Mouse (Mus musculus) kidney, postnatal 25 days (tissue): ENCODE results near the gene Gls2.

Experiments
- DNase-seq, 2 experiments: peaks; one replicate each; pipeline ENCODE4 v3.0.0; 2021; ENCODE audit warnings: mixed read lengths in 2 of 2

Gene Gls2

GRCm38 (mm10) chr10:128232420-128232985 is 38.2 kb downstream of the Gls2 start:
- DNase-seq, result peak; percentile 73 to 74

GRCm38 (mm10) chr10:128236321-128236720 is 42.1 kb downstream of the Gls2 start:
- DNase-seq, result no peak

GRCm38 (mm10) chr10:128237807-128238480 is 43.7 kb downstream of the Gls2 start:
- peak; percentile 24 to 46 for DNase-seq

GRCm38 (mm10) chr10:128239140-128239539 is 44.9 kb downstream of the Gls2 start:
- no peak for DNase-seq

- DNase-seq, result no peak
These were observed 45.9 kb downstream of the Gls2 start for GRCm38 (mm10) chr10:128240131-128240530.

- DNase-seq, result peak in 1 of 2 experiments; percentile 8
These were observed 49.0 kb downstream of the Gls2 start for GRCm38 (mm10) chr10:128243252-128243651.

GRCm38 (mm10) chr10:128244121-128244520 is 49.9 kb downstream of the Gls2 start:
- DNase-seq, result no peak

- peak; percentile 64 to 80 for DNase-seq
These were observed 52.9 kb downstream of the Gls2 start for GRCm38 (mm10) chr10:128247020-128247732.

GRCm38 (mm10) chr10:128250565-128250964 is 56.3 kb downstream of the Gls2 start:
- no peak for DNase-seq

GRCm38 (mm10) chr10:128253677-128254255 is 59.5 kb downstream of the Gls2 start, which contains the start of gene Apon:
Apon (plus strand) TSS chr10:128254096.
- DNase-seq, result no peak

GRCm38 (mm10) chr10:128255925-128256324 is 61.7 kb downstream of the Gls2 start:
- DNase-seq, result no peak

GRCm38 (mm10) chr10:128256328-128256727 is 62.1 kb downstream of the Gls2 start:
- no peak for DNase-seq

GRCm38 (mm10) chr10:128258953-128259352 is 64.7 kb downstream of the Gls2 start:
- no peak for DNase-seq
